Comparison of ENCODE assay signal across 9 mouse cellular contexts in the genomic region with DNA sequence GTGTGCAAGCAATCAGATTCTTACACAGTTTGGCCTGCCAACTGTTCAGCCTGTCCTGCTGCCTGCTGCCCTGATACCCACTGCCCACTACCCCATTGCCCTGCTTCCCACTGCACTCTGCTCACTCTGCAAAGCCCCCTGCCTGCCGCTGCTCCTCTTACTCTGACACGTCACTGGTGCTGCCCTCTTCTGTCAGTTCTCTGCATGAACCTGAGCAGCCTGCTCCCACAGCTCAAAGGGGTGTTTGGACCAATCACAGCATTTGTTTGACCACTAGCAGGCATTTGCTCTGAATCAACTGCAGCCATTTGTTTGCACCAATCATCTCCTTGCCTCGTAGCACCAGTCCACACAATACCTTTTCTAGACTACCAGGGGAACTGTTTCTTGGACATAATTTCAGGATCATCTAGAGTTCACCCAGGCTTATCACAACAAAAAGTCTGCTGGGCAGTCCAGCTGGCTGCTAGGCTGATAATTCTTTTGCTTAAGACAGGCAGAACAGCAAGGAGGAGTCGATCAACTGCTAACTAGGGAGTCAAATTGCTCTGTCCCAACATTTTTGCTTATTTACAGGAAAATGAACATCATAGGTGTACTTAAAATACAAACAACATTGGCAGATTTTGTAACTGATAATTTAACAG. TPM values are rescaled to one million over a fixed set of nuclear protein-coding genes. Genes with fewer than 3 reads are reported as not detected.
DNase-seq lines count a peak whose midpoint lies in the region; ATAC-seq and TF ChIP-seq lines count a peak whose summit lies in the region.
"Had no signal": no experiment of that assay in that cellular context is flagged by ENCODE, and none has a peak within 500 bp of the region (broad histone marks: within the 10 kb centered on the region; RNA-seq: fewer than 3 reads in every experiment).

No protein-coding gene starts in this region.

- H3K4me1 ChIP-seq in cortical plate, adult 2 months (ENCODE audit: control insufficient read depth, insufficient read depth, low read length), result peaks cover 3% of the 10 kb centered on the region; the same call in 1 of the 2 replicates
- no peaks in the 10 kb centered on the region for H3K4me1 ChIP-seq in hindbrain, postnatal 0 days (ENCODE audit: insufficient read depth, low read length)
- H3K4me1 ChIP-seq in limb, embryonic 12.5 days (replicated peaks), result no peaks in the 10 kb centered on the region; the same call in 1 of the 2 replicates
- H3K4me1 ChIP-seq in midbrain, embryonic 13.5 days (replicated peaks), result no peaks in the 10 kb centered on the region; the same call in 1 of the 2 replicates
- H3K4me1 ChIP-seq: limb, embryonic 13.5 days had no signal

- ATAC-seq in hindbrain, postnatal 0 days, result peak; percentile 84
- peak; percentile 59; the same call in 1 of the 2 replicates for ATAC-seq in limb, embryonic 12.5 days (ENCODE audit: insufficient number of reproducible peaks, insufficient read depth, low FRiP score, low TSS enrichment, low read depth)
- ATAC-seq in midbrain, embryonic 13.5 days, result peak; percentile 83

- H3K27ac ChIP-seq in cortical plate, adult 2 months (ENCODE audit: insufficient read depth, low read length), result no peak overlapping the region
- H3K27ac ChIP-seq in hindbrain, postnatal 0 days, result no peak overlapping the region
- H3K27ac ChIP-seq in limb, embryonic 12.5 days, result no peak overlapping the region
- H3K27ac ChIP-seq in midbrain, embryonic 13.5 days, result no peak overlapping the region
- H3K27ac ChIP-seq: limb, embryonic 13.5 days had no signal

- H3K9ac ChIP-seq in hindbrain, postnatal 0 days (replicated peaks; ENCODE audit: low read length), result no peak overlapping the region
- no peak overlapping the region for H3K9ac ChIP-seq in limb, embryonic 12.5 days (replicated peaks)
- no peak overlapping the region for H3K9ac ChIP-seq in midbrain, embryonic 13.5 days (replicated peaks)
- H3K9ac ChIP-seq: limb, embryonic 13.5 days had no signal

- peak; percentile 46 for TF ChIP-seq CTCF in cortical plate, adult 2 months (IDR thresholded peaks at IDR 0.05; ENCODE audit: extremely low read depth, insufficient read depth, low read length)
- TF ChIP-seq CTCF in hindbrain, postnatal 0 days (IDR thresholded peaks at IDR 0.05; ENCODE audit: low read depth), result peak; percentile 84

- WGBS in hindbrain, postnatal 0 days, result 25% methylated on average over 4 of the region's 4 CpGs
- 17% methylated on average over 4 of the region's 4 CpGs for WGBS in limb, embryonic 12.5 days
- 17% methylated on average over 4 of the region's 4 CpGs for WGBS in midbrain, embryonic 13.5 days

- TF ChIP-seq POLR2A in cortical plate, adult 2 months (IDR thresholded peaks at IDR 0.05; ENCODE audit: extremely low read depth, insufficient read depth, low read length), result no peak

- H3K4me2 ChIP-seq in hindbrain, postnatal 0 days (ENCODE audit: low read depth, low read length), result no peak overlapping the region
- H3K4me2 ChIP-seq in limb, embryonic 12.5 days, result no peak overlapping the region
- H3K4me2 ChIP-seq in midbrain, embryonic 13.5 days (replicated peaks), result no peak overlapping the region
- H3K4me2 ChIP-seq: limb, embryonic 13.5 days had no signal

- no peaks in the 10 kb centered on the region for H3K27me3 ChIP-seq in hindbrain, postnatal 0 days (ENCODE audit: insufficient read depth, low read length)
- no peaks in the 10 kb centered on the region for H3K27me3 ChIP-seq in limb, embryonic 12.5 days
- no peaks in the 10 kb centered on the region for H3K27me3 ChIP-seq in midbrain, embryonic 13.5 days
- H3K27me3 ChIP-seq: limb, embryonic 13.5 days had no signal

- H3K9me3 ChIP-seq in hindbrain, postnatal 0 days (ENCODE audit: low read length), result no peaks in the 10 kb centered on the region
- H3K9me3 ChIP-seq in limb, embryonic 12.5 days, result no peaks in the 10 kb centered on the region
- no peaks in the 10 kb centered on the region for H3K9me3 ChIP-seq in midbrain, embryonic 13.5 days
- H3K9me3 ChIP-seq: limb, embryonic 13.5 days had no signal

- peak; percentile 19 for DNase-seq in gastrocnemius, adult 18-20 months (ENCODE audit: low spot score)
- DNase-seq in gastrocnemius, adult 8-10 months (ENCODE audit: low spot score in 2 of 2), result no peak
- peak; percentile 12 for DNase-seq in gastrocnemius, postnatal 25 days
- DNase-seq in hindbrain, postnatal 0 days (ENCODE audit: low spot score), result peak; percentile 75
- peak; percentile 12 for DNase-seq in thymus, postnatal 14 days

- no peaks in the 10 kb centered on the region for H3K36me3 ChIP-seq in hindbrain, postnatal 0 days (ENCODE audit: insufficient read depth, low read length)
- no peaks in the 10 kb centered on the region for H3K36me3 ChIP-seq in limb, embryonic 12.5 days
- H3K36me3 ChIP-seq in midbrain, embryonic 13.5 days, result no peaks in the 10 kb centered on the region
- H3K36me3 ChIP-seq: limb, embryonic 13.5 days had no signal

- H3K4me3 ChIP-seq in cortical plate, adult 2 months (ENCODE audit: insufficient read depth, low read length), result no peak overlapping the region
- H3K4me3 ChIP-seq in hindbrain, postnatal 0 days (ENCODE audit: low read length), result no peak overlapping the region
- no peak overlapping the region for H3K4me3 ChIP-seq in limb, embryonic 12.5 days (replicated peaks)
- no peak overlapping the region for H3K4me3 ChIP-seq in midbrain, embryonic 13.5 days (replicated peaks)
- H3K4me3 ChIP-seq: limb, embryonic 13.5 days had no signal

RNA-seq across cellular contexts. Expression of gene Mx1, which starts 44.7 kb away (rescaled TPM):
- total RNA-seq in gastrocnemius, adult 18-20 months (2021), result under 1 TPM; 0.23 to 0.88 TPM
- total RNA-seq in gastrocnemius, adult 8-10 months (2022), result under 1 TPM in 3 of 4 experiments, not detected in 1; 0.13 to 0.51 (median 0.31) TPM
- polyA plus RNA-seq in cortical plate, adult 2 months (2012; rRNA removed), result 0.53 and 0.75 TPM in 2 replicates
- total RNA-seq in gastrocnemius, postnatal 25 days (2021), result 1 to 10 TPM in 1 of 2 experiments, under 1 TPM in 1; 0.56 to 1.3 TPM
- total RNA-seq in hindbrain, postnatal 0 days (2014; rRNA removed), result 0.42 and 0.86 TPM in 2 replicates
- 0.21 TPM in 1 of 2 replicates, not detected in the other for polyA plus RNA-seq in hindbrain, postnatal 0 days (2015; fragmentation: Nextera tagmentation; extraction: Ambion mirVana)
- polyA plus RNA-seq in limb, embryonic 12.5 days (2016; fragmentation: Nextera tagmentation; extraction: Ambion mirVana), result 0.22 TPM in 1 of 2 replicates, not detected in the other
- polyA plus RNA-seq in midbrain, embryonic 13.5 days (2015; fragmentation: Nextera tagmentation; extraction: Ambion mirVana), result 0.15 TPM in 1 of 2 replicates, not detected in the other

Comparison
In these comparisons a context has a peak if more than half of its experiments do, and no peak if none do; other contexts are left out.
1. DNase-seq: peak in gastrocnemius, adult 18-20 months (single experiment), gastrocnemius, postnatal 25 days (single experiment), hindbrain, postnatal 0 days (single experiment) and thymus, postnatal 14 days (single experiment); none in gastrocnemius, adult 8-10 months (0 of 2).
2. Peak in every context shown above with its lines, with median percentiles within 50 percentile points of each other: ATAC-seq.